ENCODE assay signal across 15 mouse cellular contexts in the genomic region with DNA sequence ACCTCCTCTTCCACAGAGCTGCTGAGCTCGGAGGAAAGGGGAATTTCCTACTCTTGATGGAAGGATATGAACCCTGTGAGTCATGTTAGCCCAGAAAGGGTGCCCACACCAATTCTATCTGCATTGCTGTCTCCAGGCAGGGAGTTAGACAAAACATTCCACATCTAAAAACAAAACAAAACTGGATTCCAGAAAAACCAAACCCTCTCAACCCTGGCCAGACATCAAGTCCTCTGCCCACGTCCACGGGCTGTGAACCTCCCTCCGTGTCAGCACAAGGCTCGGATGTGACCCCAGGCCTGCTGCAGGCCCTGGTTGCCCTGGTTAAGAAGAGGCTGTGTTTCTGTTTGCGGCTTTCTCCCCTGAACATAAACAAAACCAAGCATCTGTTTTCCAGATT. TPM values are rescaled to one million over a fixed set of nuclear protein-coding genes. Genes with fewer than 3 reads are reported as not detected.
DNase-seq lines count a peak whose midpoint lies in the region; ATAC-seq and TF ChIP-seq lines count a peak whose summit lies in the region.
"Had no signal": no experiment of that assay in that cellular context is flagged by ENCODE, and none has a peak within 500 bp of the region (broad histone marks: within the 10 kb centered on the region; RNA-seq: fewer than 3 reads in every experiment).

No protein-coding gene starts in this region.

- ATAC-seq in Patski, result peak; percentile 58
- no peak for ATAC-seq in limb, embryonic 12.5 days (ENCODE audit: insufficient number of reproducible peaks, insufficient read depth, low FRiP score, low TSS enrichment, low read depth)

- no peak overlapping the region for H3K4me3 ChIP-seq in kidney, adult 2 months (ENCODE audit: insufficient read depth, low read depth, low read length)
- no peak overlapping the region for H3K4me3 ChIP-seq in limb, embryonic 12.5 days (replicated peaks)
- no peak overlapping the region for H3K4me3 ChIP-seq in left cerebral cortex, adult 2 months
- H3K4me3 ChIP-seq: forebrain, embryonic 10.5 days; midbrain, embryonic 12.5 days; neural tube, embryonic 15.5 days had no signal

- H3K9ac ChIP-seq in limb, embryonic 12.5 days (replicated peaks), result no peak overlapping the region; the same call in 1 of the 2 replicates
- H3K9ac ChIP-seq: midbrain, embryonic 12.5 days; neural tube, embryonic 15.5 days had no signal

- no peaks in the 10 kb centered on the region for H3K27me3 ChIP-seq in kidney, adult 2 months (replicated peaks; ENCODE audit: control insufficient read depth, insufficient read depth, low read length)
- H3K27me3 ChIP-seq in Patski, result no peaks in the 10 kb centered on the region
- no peaks in the 10 kb centered on the region for H3K27me3 ChIP-seq in limb, embryonic 12.5 days
- H3K27me3 ChIP-seq: midbrain, embryonic 12.5 days; neural tube, embryonic 15.5 days had no signal

- intact Hi-C loops in left cerebral cortex, adult 2 months (cut with DNase I), result no loop called here

- H3K9me3 ChIP-seq in limb, embryonic 12.5 days, result no peaks in the 10 kb centered on the region
- H3K9me3 ChIP-seq: forebrain, embryonic 10.5 days; G1E; midbrain, embryonic 12.5 days; neural tube, embryonic 15.5 days had no signal

- no peak for TF ChIP-seq CTCF in kidney, adult 2 months (conservative IDR thresholded peaks at IDR 0.05; ENCODE audit: insufficient read depth, insufficient read length, low read depth, low read length)
- no peak for TF ChIP-seq CTCF in Patski (IDR thresholded peaks at IDR 0.05)
- TF ChIP-seq CTCF in left cerebral cortex, adult 2 months (IDR thresholded peaks at IDR 0.05), result no peak

- in situ Hi-C loops in Patski (cut with MboI; ENCODE audit: low pct_unique_long_range_greater_than_20kb), result no loop called here

- WGBS in kidney, adult 2 months, result 48% methylated on average over 6 of the region's 6 CpGs
- WGBS in limb, embryonic 12.5 days, result 44% methylated on average over 6 of the region's 6 CpGs

- CTCF ChIA-PET in Patski (lab: Charles Lee), result interaction anchor here (0.9 kb wide), 1 partner anchor 50 kb away, joined by 3 read pairs; no protein-coding TSS in a partner anchor

- DNase-seq in kidney, adult 2 months, result no peak
- no peak for DNase-seq in kidney, adult 8-10 months
- DNase-seq in MN1 (ENCODE audit: low spot score), result peak; percentile 23
- DNase-seq in Patski (ENCODE audit: low read depth, low spot score), result no peak
- DNase-seq in left cerebral cortex, adult 2 months (ENCODE audit: extremely low spot score in 1 of 2, low spot score in 2 of 2), result no peak
- no peak for DNase-seq in cerebellum, postnatal 14 days
- DNase-seq: adrenal gland, postnatal 25 days; cerebellum, adult 2 months; gastrocnemius, postnatal 25 days; liver had no signal

- H3K36me3 ChIP-seq in kidney, adult 2 months (ENCODE audit: control insufficient read depth, insufficient read depth, low read length), result no peaks in the 10 kb centered on the region
- no peaks in the 10 kb centered on the region for H3K36me3 ChIP-seq in limb, embryonic 12.5 days
- H3K36me3 ChIP-seq: forebrain, embryonic 10.5 days; midbrain, embryonic 12.5 days; neural tube, embryonic 15.5 days had no signal

- no peak overlapping the region for H3K4me2 ChIP-seq in limb, embryonic 12.5 days
- H3K4me2 ChIP-seq: midbrain, embryonic 12.5 days; neural tube, embryonic 15.5 days had no signal

- TF ChIP-seq POLR2A in kidney, adult 2 months (IDR thresholded peaks at IDR 0.05; ENCODE audit: low read depth, low read length), result no peak

- H3K4me1 ChIP-seq in kidney, adult 2 months (ENCODE audit: control insufficient read depth, insufficient read depth, low read length), result no peaks in the 10 kb centered on the region
- peaks cover 21% of the 10 kb centered on the region for H3K4me1 ChIP-seq in limb, embryonic 12.5 days (replicated peaks)
- H3K4me1 ChIP-seq: midbrain, embryonic 12.5 days; neural tube, embryonic 15.5 days had no signal

- peak overlapping the region; percentile 11 for H3K27ac ChIP-seq in kidney, adult 2 months (ENCODE audit: insufficient read depth, low read depth, low read length)
- 0 out of 2 replicates have a peak overlapping the region, but pooled peaks have one; percentile 42 for H3K27ac ChIP-seq in limb, embryonic 12.5 days
- no peak overlapping the region for H3K27ac ChIP-seq in left cerebral cortex, adult 2 months
- H3K27ac ChIP-seq: forebrain, embryonic 10.5 days; midbrain, embryonic 12.5 days; neural tube, embryonic 15.5 days had no signal

- POLR2A ChIA-PET in Patski (lab: Charles Lee), result no interaction called here

RNA-seq across cellular contexts. Expression of a gene that starts 2.5 kb away (rescaled TPM):
- polyA plus RNA-seq in kidney, adult 2 months (2012; rRNA removed), result 29.2 and 36.4 TPM in 2 replicates
- polyA plus RNA-seq in Patski (2021), result 138 TPM
- polyA plus RNA-seq in limb, embryonic 12.5 days (2016; fragmentation: Nextera tagmentation; extraction: Ambion mirVana), result 0.28 TPM in 1 of 2 replicates, not detected in the other
- 10 to 100 TPM; 17.6 to 21.0 TPM for total RNA-seq in left cerebral cortex, adult 2 months (2021)

RNA-seq across cellular contexts. Expression of a gene that starts 21.0 kb away (rescaled TPM):
- polyA plus RNA-seq in kidney, adult 2 months (2012; rRNA removed), result 28.1 and 34.7 TPM in 2 replicates
- 21.1 TPM for polyA plus RNA-seq in Patski (2021)
- polyA plus RNA-seq in limb, embryonic 12.5 days (2016; fragmentation: Nextera tagmentation; extraction: Ambion mirVana), result 47.7 and 49.1 TPM in 2 replicates
- 10 to 100 TPM; 30.2 to 33.5 TPM for total RNA-seq in left cerebral cortex, adult 2 months (2021)

RNA-seq across cellular contexts. Expression of a gene that starts 33.4 kb away (rescaled TPM):
- polyA plus RNA-seq in kidney, adult 2 months (2012; rRNA removed), result 0.13 TPM in 1 of 2 replicates, not detected in the other
- 0.68 TPM for polyA plus RNA-seq in Patski (2021)
- not detected in 2 replicates for polyA plus RNA-seq in limb, embryonic 12.5 days (2016; fragmentation: Nextera tagmentation; extraction: Ambion mirVana)
- total RNA-seq in left cerebral cortex, adult 2 months (2021), result not detected
- total RNA-seq: adrenal gland, postnatal 25 days; G1E; gastrocnemius, postnatal 25 days had no signal
- polyA plus RNA-seq: cerebellum, adult 2 months; forebrain, embryonic 10.5 days; G1E; midbrain, embryonic 12.5 days; neural tube, embryonic 15.5 days had no signal

RNA-seq across cellular contexts. Expression of a gene that starts 42.5 kb away (rescaled TPM):
- polyA plus RNA-seq in kidney, adult 2 months (2012; rRNA removed), result 117 and 120 TPM in 2 replicates
- 2.6 TPM for polyA plus RNA-seq in Patski (2021)
- polyA plus RNA-seq in limb, embryonic 12.5 days (2016; fragmentation: Nextera tagmentation; extraction: Ambion mirVana), result 34.0 TPM in 2 replicates
- 10 to 100 TPM; 24.4 to 30.8 TPM for total RNA-seq in left cerebral cortex, adult 2 months (2021)

RNA-seq across cellular contexts. Expression of a gene that starts 43.4 kb away (rescaled TPM):
- 1.2 and 1.5 TPM in 2 replicates for polyA plus RNA-seq in kidney, adult 2 months (2012; rRNA removed)
- 0.94 TPM for polyA plus RNA-seq in Patski (2021)
- 0.56 and 0.90 TPM in 2 replicates for polyA plus RNA-seq in limb, embryonic 12.5 days (2016; fragmentation: Nextera tagmentation; extraction: Ambion mirVana)
- 1 to 10 TPM in 1 of 2 experiments, under 1 TPM in 1; 0.45 to 1.2 TPM for total RNA-seq in left cerebral cortex, adult 2 months (2021)

Comparison
In these comparisons a context has a peak if more than half of its experiments do, and no peak if none do; other contexts are left out.
1. RNA of a gene that starts 2.5 kb away (polyA plus RNA-seq): 138 TPM in Patski (single experiment) and 29.2 to 36.4 TPM in kidney, adult 2 months; 0.28 TPM in limb, embryonic 12.5 days; every median in the first group is over 10 times any median in the second.